Mouse (Mus musculus) kidney, adult 2 months (tissue): Measurements from ENCODE around the gene Styx.

Experiments used
- CTCF ChIP-seq: fragments of 200-500 bp; conservative IDR thresholded peaks from 2 replicates; pipeline ENCODE4 v1.5.1; 2011; ENCODE audit warnings: low read depth, mild to moderate bottlenecking, control low read depth, low read length, moderate library complexity, mixed read lengths; ENCODE audit not compliant: insufficient read depth, insufficient read length
- POLR2A ChIP-seq: fragments of 200-500 bp; IDR thresholded peaks from one replicate; pipeline ENCODE4 v1.6.1; 2011; ENCODE audit warnings: low read depth, low read length, control low read depth

GRCm38 (mm10) chr14:45422371-45422770 is 71.5 kb downstream of the Styx start:
- TF ChIP-seq CTCF: no peak
- no peak for TF ChIP-seq POLR2A
